Mouse (Mus musculus) hindbrain, embryonic 12.5 days (tissue): ENCODE measurements around the gene Wdr78. TPM values are rescaled to one million over a fixed set of nuclear protein-coding genes. Genes with fewer than 3 reads are reported as not detected.
A peak's percentile ranks its signal among the peaks of the same experiment; 100 is the strongest.

Experiments used
- ATAC-seq: fragments of 200-750 bp; cut with Nextera tagmentation; 2 replicates; pipeline ENCODE4 v1.8.0; 2017; ENCODE audit warnings: moderate TSS enrichment; ENCODE audit not compliant: low FRiP score
- H3K27ac ChIP-seq: fragments of 300-500 bp; sonication (generic); 2 replicates; pipeline ENCODE4 v1.5.1; 2016; ENCODE audit warnings: mild to moderate bottlenecking
- H3K27me3 ChIP-seq: fragments of 300-500 bp; sonication (generic); 2 replicates; pipeline ENCODE4 v1.6.1; 2016; ENCODE audit warnings: mild to moderate bottlenecking
- H3K36me3 ChIP-seq: fragments of 300-500 bp; sonication (generic); 2 replicates; pipeline ENCODE4 v1.6.1; 2016; ENCODE audit warnings: mild to moderate bottlenecking
- H3K4me1 ChIP-seq: fragments of 300-500 bp; sonication (generic); 2 replicates; pipeline ENCODE4 v1.6.1; 2016
- H3K4me2 ChIP-seq: fragments of 300-500 bp; sonication (generic); replicated peaks from 2 replicates; pipeline ENCODE4 v1.6.1; 2016; ENCODE audit warnings: mild to moderate bottlenecking
- H3K4me3 ChIP-seq: fragments of 300-500 bp; sonication (generic); 2 replicates; pipeline ENCODE4 v1.5.1; 2016; ENCODE audit warnings: mild to moderate bottlenecking
- H3K9ac ChIP-seq: fragments of 300-500 bp; sonication (generic); 2 replicates; pipeline ENCODE4 v1.6.1; 2016; ENCODE audit warnings: mild to moderate bottlenecking, moderate library complexity
- H3K9me3 ChIP-seq: fragments of 300-500 bp; sonication (generic); replicated peaks from 2 replicates; pipeline ENCODE4 v1.6.1; 2016; ENCODE audit warnings: mild to moderate bottlenecking
- WGBS: fragments of 180-500 bp; shearing (Covaris S2); methylation state at CpG from one replicate; pipeline ENCODE4 v1.1.7; 2016; 5-methylcytosine and 5-hydroxymethylcytosine counted together
- polyA plus RNA-seq: library from polyadenylated mRNA; unstranded; fragments of >200 nt; fragmentation: Nextera tagmentation; extraction: Ambion mirVana; gene quantifications from 2 replicates; pipeline ENCODE4 v1.2.1, GENCODE M21; 2016

The Wdr78 gene
- 7.8 TPM in 2 replicates for polyA plus RNA-seq

DNA sequence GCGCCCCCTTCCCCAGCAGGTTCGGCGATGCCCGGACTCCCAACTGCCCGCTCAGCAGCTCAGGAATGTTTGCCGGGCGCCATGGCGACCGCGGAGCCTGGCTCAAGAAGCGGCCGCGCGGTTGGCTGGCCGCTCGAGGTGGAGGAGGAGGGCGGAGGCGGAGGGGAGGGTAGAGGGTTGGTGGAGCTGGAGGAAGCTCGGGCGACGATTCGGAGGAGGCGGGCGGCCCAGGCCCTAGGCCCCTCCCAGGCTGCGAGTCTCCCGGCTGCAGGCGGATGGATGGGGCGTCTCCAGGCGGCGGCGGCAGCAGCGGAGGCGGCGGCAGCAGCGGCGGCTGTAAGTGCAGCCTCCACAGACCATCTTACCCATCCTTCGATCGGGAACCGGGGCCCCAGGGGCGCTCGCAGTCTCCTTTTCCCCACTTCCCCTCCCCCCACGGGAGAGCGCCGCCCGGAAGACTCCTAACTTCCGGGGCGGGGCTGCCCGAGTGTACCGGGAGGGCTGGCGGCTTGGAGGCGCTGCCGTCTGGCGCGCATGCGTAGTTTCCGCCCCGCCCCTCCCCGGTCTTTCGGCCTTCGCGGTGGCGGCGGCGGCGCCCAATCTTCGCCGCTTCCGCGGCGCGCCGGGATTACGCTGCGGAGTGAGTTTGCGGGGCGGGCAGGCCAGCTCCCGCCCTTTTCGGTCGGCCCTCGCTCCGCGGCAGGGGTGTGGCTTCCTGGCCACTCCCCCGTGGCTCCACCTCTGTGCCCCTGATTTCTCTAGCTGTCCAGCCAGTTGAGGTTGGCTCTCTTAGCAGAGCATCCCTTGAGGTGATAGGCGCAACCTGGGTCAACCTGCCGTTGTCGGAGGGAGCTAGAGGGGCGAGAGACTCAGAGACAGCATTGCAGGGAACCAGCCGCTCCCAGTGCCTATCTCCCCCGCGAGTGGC lies at the start of gene Wdr78, which contains the start of gene Mier1:
Gene Wdr78, minus strand, starts transcription at position 372 of the 928 bp plus-strand sequence.
Gene Mier1, plus strand, starts transcription at position 207 of the 928 bp plus-strand sequence.
- H3K27me3 ChIP-seq = no peaks in the 10 kb centered on the region
- WGBS = 0% methylated on average over 78 of the region's 90 CpGs
- ATAC-seq = peak; percentile 99
- H3K4me1 ChIP-seq = peaks cover 23% of the 10 kb centered on the region
- no peaks in the 10 kb centered on the region for H3K9me3 ChIP-seq
- H3K4me3 ChIP-seq = peak within 1 kb of the TSS; percentile 78
- H3K27ac ChIP-seq = peak within 1 kb of the TSS; percentile 99
- H3K4me2 ChIP-seq = peak within 1 kb of the TSS; percentile 75
- H3K9ac ChIP-seq = peak within 1 kb of the TSS; percentile 85
- H3K36me3 ChIP-seq = 0 out of 2 replicates have a peak, but pooled peaks cover 8% of the 10 kb centered on the region

DNA sequence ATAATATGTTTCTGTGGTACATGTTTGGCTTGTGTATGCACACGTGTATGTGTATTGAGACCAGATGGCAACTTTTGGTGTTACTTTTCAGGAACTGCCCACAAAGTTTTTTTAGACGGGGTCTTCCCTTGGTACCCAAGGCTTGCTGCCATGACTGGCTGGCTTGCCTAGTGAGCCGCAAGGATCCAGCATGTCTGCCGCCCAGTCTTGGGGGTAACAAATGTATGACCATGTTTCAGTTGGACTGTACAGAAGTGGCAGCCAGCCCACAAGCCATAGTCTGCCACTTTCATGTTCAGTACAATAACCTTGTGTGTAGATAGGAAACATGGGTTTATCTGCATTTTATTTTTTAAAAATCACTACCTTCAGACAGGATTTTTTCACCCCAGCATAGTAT lies 44.4 kb upstream of the Wdr78 start:
- no peaks in the 10 kb centered on the region for H3K27me3 ChIP-seq
- H3K4me1 ChIP-seq = no peaks in the 10 kb centered on the region
- H3K9ac ChIP-seq = no peak overlapping the region
- H3K36me3 ChIP-seq = peaks cover 50% of the 10 kb centered on the region
- H3K4me3 ChIP-seq = no peak overlapping the region
- H3K9me3 ChIP-seq = no peaks in the 10 kb centered on the region
- H3K27ac ChIP-seq = no peak overlapping the region
- WGBS = 95% methylated on average over 4 of the region's 4 CpGs
- H3K4me2 ChIP-seq = no peak overlapping the region
- ATAC-seq = no peak

DNA sequence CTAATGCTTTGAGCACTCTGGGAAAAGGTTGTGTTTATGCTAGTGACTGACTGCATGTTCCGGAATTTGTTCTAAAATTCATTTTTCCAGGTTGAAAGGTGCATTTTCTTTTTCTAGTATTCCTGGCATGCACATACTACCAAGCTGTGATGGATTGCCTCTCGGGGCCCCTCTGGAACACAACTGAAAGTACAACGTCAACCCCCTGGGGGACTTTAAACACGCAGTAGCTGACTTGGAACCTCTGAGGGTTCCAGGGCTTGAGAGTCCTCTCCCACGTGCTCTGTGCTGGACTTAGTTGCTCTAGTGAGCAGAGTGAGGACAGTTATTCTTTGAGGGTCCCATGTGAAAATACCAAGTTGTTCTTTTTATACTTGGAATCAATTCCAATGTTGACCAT lies 37.6 kb upstream of the Wdr78 start:
- H3K27me3 ChIP-seq = no peaks in the 10 kb centered on the region
- WGBS = 87% methylated on average over 5 of the region's 5 CpGs
- H3K4me2 ChIP-seq = no peak overlapping the region
- H3K27ac ChIP-seq = no peak overlapping the region
- no peak for ATAC-seq
- H3K4me1 ChIP-seq = no peaks in the 10 kb centered on the region
- peaks cover 61% of the 10 kb centered on the region for H3K36me3 ChIP-seq
- H3K9ac ChIP-seq = no peak overlapping the region
- H3K9me3 ChIP-seq = no peaks in the 10 kb centered on the region
- no peak overlapping the region for H3K4me3 ChIP-seq

DNA sequence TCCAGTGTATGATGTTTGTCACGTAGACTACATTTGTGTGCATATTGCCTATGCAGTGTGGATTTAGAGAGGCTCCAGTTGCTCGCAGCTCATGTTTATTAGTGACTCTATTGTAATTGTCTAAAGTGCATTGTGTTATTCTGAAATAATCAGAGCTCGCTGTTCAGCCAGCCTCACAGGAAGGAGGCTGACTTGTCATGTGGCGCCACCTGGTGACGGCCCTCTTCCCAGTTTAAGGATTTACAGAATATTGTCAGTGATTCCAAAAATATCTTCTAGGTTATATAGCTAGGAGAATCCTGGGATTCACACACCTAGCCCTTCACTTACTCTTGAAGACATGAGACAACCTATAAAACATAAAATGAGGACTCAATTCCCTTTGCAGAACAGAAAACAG lies 32.0 kb upstream of the Wdr78 start:
- no peaks in the 10 kb centered on the region for H3K4me1 ChIP-seq
- ATAC-seq = no peak
- H3K27me3 ChIP-seq = no peaks in the 10 kb centered on the region
- H3K4me3 ChIP-seq = no peak overlapping the region
- WGBS = 43% methylated on average over 5 of the region's 5 CpGs
- H3K36me3 ChIP-seq = peaks cover 41% of the 10 kb centered on the region
- no peak overlapping the region for H3K27ac ChIP-seq
- no peaks in the 10 kb centered on the region for H3K9me3 ChIP-seq
- no peak overlapping the region for H3K9ac ChIP-seq
- H3K4me2 ChIP-seq = no peak overlapping the region

DNA sequence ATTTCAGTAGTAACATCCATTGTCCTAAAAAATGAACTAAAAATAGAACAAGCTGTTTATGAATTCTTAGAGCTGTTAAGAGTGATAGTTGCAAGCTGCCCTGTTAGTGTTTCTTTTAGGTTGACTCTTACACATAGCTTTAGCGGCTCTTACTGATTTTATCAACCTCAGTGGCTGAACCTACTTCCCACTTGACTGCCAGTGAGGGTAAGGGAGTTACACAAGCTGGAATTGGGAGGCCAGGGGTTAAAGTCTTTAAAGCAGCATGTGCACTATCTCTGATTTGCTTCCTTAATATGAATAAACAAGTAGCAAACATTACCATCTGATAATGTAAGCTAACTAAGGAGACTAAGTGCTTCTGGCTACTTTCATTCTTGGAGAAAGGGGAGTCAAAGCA lies 22.6 kb upstream of the Wdr78 start:
- 89% methylated on average over 1 of the region's 1 CpGs for WGBS
- Histone ChIP-seq H3K4me2 (no peak overlapping the region), H3K27me3 (no peaks in the 10 kb centered on the region), H3K4me1 (no peaks in the 10 kb centered on the region), H3K9me3 (no peaks in the 10 kb centered on the region), H3K27ac (no peak overlapping the region), H3K4me3 (no peak overlapping the region), H3K36me3 (peaks cover 28% of the 10 kb centered on the region), H3K9ac (no peak overlapping the region)
- ATAC-seq = no peak

DNA sequence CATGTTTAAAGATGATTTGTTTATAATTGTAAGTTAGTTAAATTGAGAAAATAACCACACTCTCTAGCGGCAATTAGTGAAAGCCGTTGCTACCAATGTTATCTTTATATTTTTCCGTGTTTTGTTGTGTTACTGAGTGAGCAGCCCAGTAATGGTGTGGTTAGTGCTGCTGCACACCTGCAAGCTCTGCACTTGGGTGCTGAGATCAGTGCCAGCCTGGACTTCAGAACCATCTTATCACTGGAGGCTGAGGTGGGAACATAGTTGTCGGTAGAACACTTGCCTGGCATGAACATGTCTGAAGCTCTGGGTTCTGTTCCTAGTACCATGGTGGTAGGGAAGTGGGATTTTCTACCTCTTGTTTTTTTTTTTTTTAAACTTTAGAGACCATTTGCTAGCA lies 12.2 kb upstream of the Wdr78 start:
- Histone ChIP-seq H3K9me3 (no peaks in the 10 kb centered on the region), H3K9ac (no peak overlapping the region), H3K4me2 (no peak overlapping the region), H3K27ac (no peak overlapping the region), H3K36me3 (0 out of 2 replicates have a peak, but pooled peaks cover 2% of the 10 kb centered on the region), H3K27me3 (no peaks in the 10 kb centered on the region), H3K4me1 (no peaks in the 10 kb centered on the region), H3K4me3 (no peak overlapping the region)
- ATAC-seq = no peak
- 96% methylated on average over 4 of the region's 4 CpGs for WGBS

DNA sequence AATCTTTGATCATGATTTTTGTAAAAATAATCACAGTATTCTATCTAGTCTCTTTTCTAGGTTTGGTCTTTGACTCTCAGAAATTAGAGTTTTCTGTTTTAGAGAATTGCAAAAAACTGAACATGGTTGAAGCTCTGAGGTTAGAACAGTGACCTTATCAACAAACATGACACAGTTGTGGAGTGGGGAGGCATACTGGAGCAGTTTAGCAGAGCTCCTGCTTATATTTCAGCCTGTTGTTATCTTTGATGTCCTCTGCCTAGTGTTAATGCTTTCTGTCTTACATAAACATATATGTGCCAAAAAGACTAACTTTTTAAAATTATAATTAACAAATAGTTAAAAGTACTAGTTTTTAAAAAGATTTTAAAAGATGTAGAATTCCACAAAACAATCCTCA lies 9.3 kb upstream of the Wdr78 start:
- H3K27me3 ChIP-seq = no peaks in the 10 kb centered on the region
- H3K4me3 ChIP-seq = no peak overlapping the region
- H3K9me3 ChIP-seq = no peaks in the 10 kb centered on the region
- no peak overlapping the region for H3K4me2 ChIP-seq
- no peak overlapping the region for H3K27ac ChIP-seq
- no peak overlapping the region for H3K9ac ChIP-seq
- peaks cover 15% of the 10 kb centered on the region for H3K4me1 ChIP-seq
- H3K36me3 ChIP-seq = no peaks in the 10 kb centered on the region
- ATAC-seq = no peak

DNA sequence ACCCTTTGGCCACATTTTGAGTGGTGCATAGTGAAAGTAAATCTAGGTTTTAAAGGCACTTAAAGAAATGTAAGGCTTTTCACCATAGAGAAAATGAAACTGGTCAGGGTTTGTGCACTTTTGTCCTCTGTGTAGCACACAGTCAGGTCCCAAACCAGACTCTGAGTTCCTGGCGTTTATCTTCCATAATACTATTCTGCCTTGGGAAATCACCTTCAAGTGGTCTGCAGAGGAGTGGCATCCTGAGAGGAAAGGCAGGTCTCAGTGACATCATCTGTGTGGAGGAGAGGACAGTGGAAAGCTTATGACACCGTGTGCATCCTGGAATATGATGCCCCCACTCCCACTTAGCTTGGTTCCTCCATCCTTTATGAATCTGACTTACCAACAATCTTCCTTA lies 8.7 kb upstream of the Wdr78 start:
- WGBS = 80% methylated on average over 2 of the region's 2 CpGs
- H3K4me2 ChIP-seq = no peak overlapping the region
- H3K9ac ChIP-seq = no peak overlapping the region
- H3K27me3 ChIP-seq = no peaks in the 10 kb centered on the region
- ATAC-seq = no peak
- H3K4me1 ChIP-seq = peaks cover 15% of the 10 kb centered on the region
- H3K36me3 ChIP-seq = no peaks in the 10 kb centered on the region
- no peak overlapping the region for H3K4me3 ChIP-seq
- H3K27ac ChIP-seq = no peak overlapping the region
- no peaks in the 10 kb centered on the region for H3K9me3 ChIP-seq

DNA sequence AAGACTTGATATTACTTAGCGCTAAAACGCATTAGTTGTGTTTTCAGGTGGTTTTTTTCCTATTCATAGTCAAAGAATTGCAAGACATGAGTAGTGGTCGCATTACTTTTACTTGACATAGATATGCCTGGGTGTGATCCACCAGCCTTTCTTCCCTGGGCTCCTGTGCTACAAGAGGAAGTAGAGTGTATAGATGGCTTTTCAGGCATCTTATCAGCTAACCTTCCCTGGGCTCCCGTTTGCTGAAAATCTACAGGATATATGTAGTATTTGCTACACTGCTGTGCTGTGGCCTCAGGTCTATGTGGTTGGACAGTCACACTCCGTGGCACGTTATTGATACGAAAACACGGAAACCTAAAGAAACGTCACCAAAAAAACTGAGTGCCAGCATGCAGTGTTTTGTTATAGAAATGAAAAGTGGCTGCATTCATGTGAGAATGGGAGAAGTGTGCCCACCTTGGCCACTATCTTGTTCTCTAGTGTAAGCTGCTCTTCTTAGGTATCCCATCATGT lies 6.6 kb upstream of the Wdr78 start:
- H3K36me3 ChIP-seq = 0 out of 2 replicates have a peak, but pooled peaks cover 4% of the 10 kb centered on the region

DNA sequence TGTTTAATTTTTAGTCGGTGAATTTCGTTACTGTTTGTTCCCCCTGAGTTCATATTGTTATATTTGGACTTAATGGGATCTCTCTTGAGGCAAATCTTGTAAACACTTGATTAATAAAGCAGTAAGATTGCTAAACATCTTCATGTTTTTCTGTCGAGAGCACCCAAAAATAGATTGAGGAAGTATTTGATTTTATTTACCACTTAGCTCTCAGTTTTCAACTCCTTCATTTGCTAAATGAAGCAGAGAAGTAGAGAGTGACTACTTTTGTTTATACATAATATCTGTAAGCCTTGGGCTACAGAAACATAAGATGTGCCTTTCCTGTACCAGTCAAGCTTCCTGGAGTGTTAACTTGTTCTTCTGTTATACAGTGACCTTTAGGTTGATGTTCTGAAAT lies 6.0 kb upstream of the Wdr78 start:
- no peak for ATAC-seq
- peaks cover 17% of the 10 kb centered on the region for H3K4me1 ChIP-seq
- peak overlapping the region; percentile 95 for H3K4me3 ChIP-seq
- H3K9me3 ChIP-seq = no peaks in the 10 kb centered on the region
- H3K4me2 ChIP-seq = peak overlapping the region; percentile 85
- 0 out of 2 replicates have a peak, but pooled peaks cover 4% of the 10 kb centered on the region for H3K36me3 ChIP-seq
- H3K27me3 ChIP-seq = no peaks in the 10 kb centered on the region
- WGBS = 53% methylated on average over 3 of the region's 3 CpGs
- peak overlapping the region; percentile 87; the same call in 1 of the 2 replicates for H3K9ac ChIP-seq
- H3K27ac ChIP-seq = no peak overlapping the region

More for the DNA sequence above, 6.6 kb upstream of the Wdr78 start:
- 0 out of 2 replicates have a peak overlapping the region, but pooled peaks have one; percentile 95 for H3K4me3 ChIP-seq
- ATAC-seq = no peak
- no peaks in the 10 kb centered on the region for H3K9me3 ChIP-seq
- no peaks in the 10 kb centered on the region for H3K27me3 ChIP-seq
- H3K4me2 ChIP-seq = peak overlapping the region; percentile 85; the same call in 1 of the 2 replicates
- no peak overlapping the region for H3K27ac ChIP-seq
- peaks cover 15% of the 10 kb centered on the region for H3K4me1 ChIP-seq
- H3K9ac ChIP-seq = no peak overlapping the region
- WGBS = 84% methylated on average over 9 of the region's 9 CpGs

DNA sequence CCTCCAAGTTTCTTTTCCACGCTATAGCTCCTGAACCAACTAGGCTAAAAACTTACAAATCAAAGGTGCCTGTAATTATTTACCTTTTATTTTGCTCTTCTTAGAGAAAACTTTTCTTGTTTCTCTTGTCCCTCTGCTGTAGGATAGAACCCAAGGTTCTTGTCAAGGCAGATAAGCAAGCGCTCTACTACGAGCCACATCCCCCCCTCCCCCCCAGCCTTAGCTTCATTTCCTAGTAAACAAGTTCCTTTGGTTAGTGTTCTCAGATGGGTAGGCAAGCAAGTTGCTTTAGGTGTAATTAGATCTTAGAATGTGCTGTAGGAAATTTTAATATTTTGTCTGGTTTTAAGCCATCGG lies 5.7 kb upstream of the Wdr78 start:
- WGBS = 16% methylated on average over 4 of the region's 4 CpGs

DNA sequence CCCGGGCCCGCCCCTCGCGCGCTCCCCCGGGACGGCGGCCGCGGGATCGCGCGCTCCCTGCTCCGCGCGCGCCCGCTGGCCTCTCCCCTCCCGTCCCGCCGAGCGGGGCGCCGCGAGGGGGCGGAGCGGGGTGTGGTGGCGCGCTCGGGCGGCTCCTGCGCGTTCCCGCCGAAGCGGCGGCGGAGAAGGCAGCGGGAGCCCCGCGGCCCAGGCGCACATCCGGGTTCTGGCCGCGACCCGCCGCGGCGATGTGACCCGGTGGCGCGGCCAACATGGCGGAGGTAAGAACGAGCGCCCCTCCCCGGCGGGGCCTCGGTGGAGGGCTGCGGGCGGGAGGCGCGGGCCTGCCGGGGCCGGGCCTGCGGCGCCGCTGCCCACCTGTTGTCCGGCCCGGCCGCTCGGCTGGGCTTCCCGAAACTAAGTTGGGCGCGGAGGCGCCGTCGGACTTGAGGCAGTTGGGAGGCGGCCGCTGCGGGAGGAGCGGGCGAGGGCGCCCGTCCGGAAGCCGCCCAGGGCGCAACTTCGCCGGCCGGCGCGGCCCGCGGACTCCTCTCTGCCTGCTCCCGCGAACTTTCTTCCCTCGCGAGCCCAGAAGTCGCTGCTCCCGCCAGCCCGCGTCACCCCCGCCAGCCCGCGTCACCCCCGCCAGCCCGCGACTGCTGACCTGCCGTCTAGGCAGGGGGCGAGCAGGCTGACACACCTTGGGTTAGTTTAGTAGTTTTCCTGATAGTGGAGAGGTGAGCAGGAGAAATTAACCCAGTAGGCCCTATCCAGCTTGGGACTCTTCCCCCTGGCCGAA lies 5.1 kb upstream of the Wdr78 start:
- Histone ChIP-seq H3K27me3 (no peaks in the 10 kb centered on the region), H3K9ac (peak overlapping the region; percentile 87), H3K9me3 (no peaks in the 10 kb centered on the region), H3K27ac (peak overlapping the region; percentile 89), H3K4me2 (peak overlapping the region; percentile 85), H3K36me3 (0 out of 2 replicates have a peak, but pooled peaks cover 4% of the 10 kb centered on the region), H3K4me3 (peak overlapping the region; percentile 95), H3K4me1 (peaks cover 22% of the 10 kb centered on the region)
- under 1% methylated on average over 101 of the region's 111 CpGs for WGBS
- ATAC-seq = peak; percentile 59

More for the DNA sequence above, 5.7 kb upstream of the Wdr78 start:
- H3K9me3 ChIP-seq = no peaks in the 10 kb centered on the region
- ATAC-seq = no peak
- H3K4me3 ChIP-seq = peak overlapping the region; percentile 95
- peak overlapping the region; percentile 89 for H3K27ac ChIP-seq
- peak overlapping the region; percentile 85 for H3K4me2 ChIP-seq
- H3K9ac ChIP-seq = peak overlapping the region; percentile 87
- H3K36me3 ChIP-seq = 0 out of 2 replicates have a peak, but pooled peaks cover 4% of the 10 kb centered on the region
- no peaks in the 10 kb centered on the region for H3K27me3 ChIP-seq
- peaks cover 21% of the 10 kb centered on the region for H3K4me1 ChIP-seq
